Mouse (Mus musculus) urinary bladder, postnatal 14 days (tissue): ENCODE results near the gene Daam2.

ENCODE experiments used
- DNase-seq: peaks from one replicate; pipeline ENCODE4 v3.0.0; 2021; ENCODE audit warnings: low spot score

The Daam2 gene

GRCm38 (mm10) chr17:49563830-49564470, at the start of gene Daam2:
Gene Daam2 (minus strand): TSS chr17:49564343.
- peak; percentile 78 for DNase-seq

DNA sequence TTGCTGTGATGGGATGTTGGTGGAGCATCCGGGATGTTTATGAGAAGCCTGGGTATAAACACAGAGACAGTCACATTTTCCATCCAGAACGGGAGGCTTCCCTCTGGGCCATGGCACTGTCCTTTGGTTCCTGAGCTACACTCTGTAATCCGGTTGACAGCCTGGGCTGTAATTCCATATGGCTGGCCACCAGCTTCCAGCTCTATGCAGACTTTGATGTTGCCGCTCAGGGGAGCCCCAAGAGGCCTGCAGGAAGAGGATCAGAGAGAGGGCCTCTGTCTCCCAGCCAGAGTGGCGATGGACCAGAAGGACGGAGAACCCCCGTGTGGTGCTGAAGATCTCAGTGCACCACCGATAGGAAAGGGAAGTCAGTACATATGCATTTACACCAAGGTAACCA, 46.2 kb upstream of the Daam2 start:
- DNase-seq = no peak

- no peak for DNase-seq
These were observed 43.3 kb upstream of the Daam2 start for GRCm38 (mm10) chr17:49607351-49608027.

DNA sequence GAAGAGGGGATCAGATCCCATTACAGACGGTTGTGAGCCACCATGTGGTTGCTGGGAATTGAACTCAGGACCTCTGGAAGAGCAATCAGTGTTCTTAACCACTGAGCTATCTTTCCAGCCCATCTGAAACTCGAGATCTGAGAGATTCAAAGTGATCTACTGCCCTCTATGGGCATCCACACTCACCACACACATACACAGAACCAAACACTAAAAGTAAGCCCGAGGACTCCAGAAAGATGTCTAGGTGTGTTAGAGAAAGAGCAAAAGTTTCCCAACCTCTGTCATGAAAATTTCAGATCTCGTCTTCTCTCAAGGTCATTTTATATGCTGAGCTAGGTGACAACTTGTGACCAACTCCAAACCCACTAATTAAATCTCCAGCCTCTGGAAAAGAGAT, 41.3 kb upstream of the Daam2 start:
- no peak for DNase-seq

DNA sequence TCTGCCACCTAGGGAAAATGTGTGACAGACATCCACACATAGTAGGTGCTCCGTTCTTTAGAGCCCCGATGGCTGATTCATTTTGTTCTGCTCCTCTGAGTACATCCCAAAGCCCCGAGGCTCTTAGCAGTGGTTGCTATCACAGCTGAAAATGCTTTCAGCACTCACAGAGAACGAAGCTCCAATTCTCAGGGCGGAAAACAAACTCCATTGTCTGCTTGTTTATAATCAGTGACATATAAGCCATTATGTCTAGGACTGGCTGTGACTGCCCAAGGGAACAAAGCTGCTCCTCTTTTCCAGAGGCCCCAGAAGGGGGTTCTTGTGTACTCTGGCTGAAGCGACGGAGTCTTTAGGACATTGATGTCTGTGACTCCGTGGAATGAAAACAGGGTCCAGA, 25.9 kb upstream of the Daam2 start:
- DNase-seq = no peak

GRCm38 (mm10) chr17:49582471-49582870, 18.3 kb upstream of the Daam2 start:
- no peak for DNase-seq

DNA sequence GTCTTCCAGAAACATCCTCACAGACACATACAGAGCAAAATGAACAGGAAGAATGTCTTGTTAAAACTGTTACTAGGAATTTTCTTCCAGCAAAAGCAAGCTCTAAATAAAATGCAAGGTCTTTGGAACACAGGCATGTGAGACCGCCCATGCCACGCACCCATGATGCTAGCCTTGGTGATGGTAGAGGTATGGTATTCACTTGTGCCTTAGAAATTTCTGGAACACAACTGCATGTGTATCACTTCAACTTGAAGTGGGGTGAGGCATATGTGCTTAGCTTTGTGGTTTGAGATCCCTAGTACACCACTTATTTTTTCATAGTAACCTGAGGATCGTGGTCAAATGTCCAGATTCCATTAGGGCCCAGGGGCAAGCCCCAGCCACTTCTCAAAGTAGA, 13.2 kb upstream of the Daam2 start:
- no peak for DNase-seq

GRCm38 (mm10) chr17:49568717-49569116, 4.6 kb upstream of the Daam2 start:
- DNase-seq = no peak

DNA sequence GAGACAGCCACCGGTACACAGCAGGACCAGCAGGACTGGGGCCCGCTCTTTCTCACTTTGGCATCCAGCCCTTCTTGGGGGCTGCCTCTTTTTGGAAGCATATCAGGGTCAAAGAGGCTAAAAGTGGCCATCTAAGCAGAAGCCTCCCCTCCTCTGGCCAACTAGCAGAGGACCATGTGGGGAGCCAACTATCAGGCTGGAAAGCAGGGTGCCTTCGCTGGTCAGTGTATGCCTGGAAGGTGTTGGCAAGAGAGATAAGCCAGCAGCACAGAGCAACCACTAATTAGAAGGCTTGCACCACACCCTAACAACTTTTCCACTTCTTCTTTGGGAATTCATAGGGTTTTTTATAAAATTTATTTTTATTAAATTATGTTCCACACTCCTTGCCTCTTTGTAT, 346 bp upstream of the Daam2 start:
- no peak for DNase-seq

DNA sequence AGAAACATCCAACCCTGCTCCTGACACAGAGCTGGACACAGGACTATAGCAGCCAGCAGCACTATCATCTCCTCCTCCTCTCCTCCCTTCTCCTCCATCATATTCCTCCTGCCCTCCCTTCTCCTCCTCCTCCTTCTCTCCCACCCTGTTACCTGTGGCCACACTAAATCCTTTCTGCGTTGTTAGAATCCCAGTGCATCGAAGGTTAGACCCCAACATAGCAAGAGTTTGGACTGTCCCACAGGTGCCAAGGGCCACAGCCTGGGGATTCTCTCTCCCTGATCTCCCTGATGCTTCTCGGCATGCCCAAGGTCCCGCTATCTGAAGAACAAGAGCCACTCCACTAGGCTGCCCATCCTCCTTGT, 745 bp downstream of the Daam2 start:
- no peak for DNase-seq

GRCm38 (mm10) chr17:49562701-49563415, 1.3 kb downstream of the Daam2 start:
- no peak for DNase-seq

DNA sequence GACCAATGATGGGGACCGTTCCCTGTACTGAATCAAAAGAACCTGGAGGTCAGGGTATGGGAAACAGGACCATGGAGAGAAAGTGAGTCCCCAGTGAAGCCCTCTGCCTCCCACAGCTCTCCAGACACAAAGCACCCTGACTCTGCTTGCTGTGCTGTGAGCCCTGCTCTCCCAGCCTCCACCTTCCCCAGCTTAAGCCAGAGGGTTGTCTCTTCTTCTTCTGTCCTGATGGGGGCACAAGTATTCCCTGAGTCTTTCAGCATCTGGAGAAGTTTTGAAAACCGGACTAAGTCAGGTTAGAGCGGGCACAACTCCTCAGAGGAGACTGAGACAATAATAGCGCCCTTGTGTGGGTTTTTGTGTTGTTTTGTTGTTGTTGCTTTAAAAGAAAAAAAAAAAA, 2.2 kb downstream of the Daam2 start:
- DNase-seq = no peak

DNA sequence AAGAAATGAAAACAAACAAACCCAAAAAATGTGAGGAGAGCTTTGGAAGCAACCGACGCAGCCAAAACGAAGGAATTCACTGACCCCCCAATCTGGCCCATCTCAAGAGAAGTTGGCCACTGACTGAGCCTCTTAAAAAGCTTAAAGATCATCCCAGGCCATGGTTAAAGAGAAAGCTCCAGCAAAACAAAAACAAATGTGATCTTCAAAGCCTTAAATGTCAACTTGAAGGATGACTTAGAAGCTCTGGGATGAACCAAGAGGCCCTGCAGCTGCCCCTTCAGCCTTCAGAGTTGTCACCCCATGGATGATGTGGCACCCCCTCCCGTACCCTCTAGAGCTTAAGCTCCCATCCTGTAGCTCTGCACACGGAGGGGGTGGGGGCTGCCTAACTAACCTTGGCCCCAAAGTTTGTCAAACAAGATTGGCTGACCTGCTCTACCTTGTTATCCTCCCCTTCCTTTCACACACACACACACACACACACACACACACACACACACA, 4.3 kb downstream of the Daam2 start:
- no peak for DNase-seq

GRCm38 (mm10) chr17:49556169-49556568, 8.0 kb downstream of the Daam2 start:
- DNase-seq = no peak

GRCm38 (mm10) chr17:49551991-49552390, 12.2 kb downstream of the Daam2 start:
- DNase-seq = no peak

- DNase-seq = no peak
These were observed 12.7 kb downstream of the Daam2 start for GRCm38 (mm10) chr17:49551465-49551864.

DNA sequence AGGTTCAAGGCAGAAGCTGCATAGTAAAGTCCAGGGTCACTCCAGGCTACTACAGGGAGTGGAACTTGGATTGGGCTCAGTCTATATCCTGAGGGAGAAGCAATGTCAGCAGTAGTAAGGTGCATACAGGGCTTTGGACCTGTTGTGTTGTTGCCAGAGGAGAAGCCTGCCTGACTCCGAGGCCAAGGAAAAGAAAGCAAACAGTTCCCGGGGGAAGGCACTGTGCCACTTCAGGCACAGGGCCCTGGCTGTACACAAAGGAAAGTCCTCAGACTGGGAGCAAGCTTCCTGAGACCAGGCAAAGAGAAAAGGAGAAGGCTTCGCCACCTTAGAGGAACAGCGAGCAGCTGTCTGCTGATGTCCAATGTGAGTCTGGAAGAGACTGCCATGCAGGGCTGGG, 18.1 kb downstream of the Daam2 start:
- no peak for DNase-seq

GRCm38 (mm10) chr17:49545424-49545823, 18.7 kb downstream of the Daam2 start:
- no peak for DNase-seq

DNA sequence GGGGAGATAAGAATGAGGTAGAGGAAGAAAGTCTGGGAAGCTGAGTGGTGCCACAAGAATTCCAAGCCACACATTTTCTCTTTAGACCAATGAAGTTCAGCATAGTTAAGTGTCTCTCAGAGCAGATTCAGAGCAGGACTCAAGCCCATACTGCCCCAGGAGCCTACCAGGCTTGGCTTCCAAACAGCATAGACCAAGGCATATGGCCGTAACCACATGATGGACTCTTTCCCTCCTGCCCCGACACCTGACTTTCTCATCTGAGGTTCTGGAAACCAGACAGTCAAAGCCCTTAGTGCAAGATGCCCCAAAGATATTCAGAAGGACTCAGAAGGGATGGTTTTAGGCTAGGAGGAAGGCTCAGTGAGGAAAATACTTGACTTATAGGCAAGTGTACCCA, 19.6 kb downstream of the Daam2 start:
- DNase-seq = no peak

DNA sequence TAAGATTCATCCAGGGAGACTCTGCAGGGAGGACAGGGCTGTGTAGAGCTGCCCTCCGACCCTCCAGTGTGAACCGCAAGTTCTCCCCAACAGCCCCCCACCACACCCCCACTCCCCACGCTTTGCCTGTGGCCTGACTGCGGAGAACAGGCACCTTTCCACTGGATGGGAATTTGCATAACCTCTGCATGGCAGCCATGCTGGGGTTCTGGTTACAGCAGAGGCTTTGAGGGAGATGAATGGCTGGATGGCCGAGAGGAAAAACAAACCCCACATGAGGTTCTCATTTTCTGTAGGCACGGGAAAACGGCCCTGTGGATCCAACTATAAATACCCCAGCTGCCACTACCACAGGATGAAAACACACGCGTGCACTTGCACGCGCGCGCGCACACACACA, 23.4 kb downstream of the Daam2 start:
- DNase-seq = no peak

DNA sequence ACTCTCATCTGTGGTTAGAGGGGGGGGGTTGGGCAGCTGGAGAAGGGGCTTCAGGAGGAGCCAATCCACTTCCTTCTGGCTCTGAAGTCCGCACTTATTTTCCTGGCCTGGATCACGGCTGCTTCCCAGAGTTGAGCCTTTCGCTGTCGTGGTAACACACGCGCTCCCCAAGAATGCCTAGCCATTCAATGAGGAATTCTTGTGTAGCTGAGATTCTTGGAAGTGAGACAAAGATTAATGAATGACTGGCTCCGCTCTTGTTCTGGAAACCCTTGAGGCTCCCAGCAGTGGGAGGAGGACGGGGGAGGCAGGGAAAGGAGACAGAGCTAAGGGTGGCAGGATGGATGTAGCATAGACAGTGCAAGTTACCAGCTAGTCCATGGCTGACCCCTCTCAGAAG, 24.9 kb downstream of the Daam2 start:
- peak; percentile 22 for DNase-seq

DNA sequence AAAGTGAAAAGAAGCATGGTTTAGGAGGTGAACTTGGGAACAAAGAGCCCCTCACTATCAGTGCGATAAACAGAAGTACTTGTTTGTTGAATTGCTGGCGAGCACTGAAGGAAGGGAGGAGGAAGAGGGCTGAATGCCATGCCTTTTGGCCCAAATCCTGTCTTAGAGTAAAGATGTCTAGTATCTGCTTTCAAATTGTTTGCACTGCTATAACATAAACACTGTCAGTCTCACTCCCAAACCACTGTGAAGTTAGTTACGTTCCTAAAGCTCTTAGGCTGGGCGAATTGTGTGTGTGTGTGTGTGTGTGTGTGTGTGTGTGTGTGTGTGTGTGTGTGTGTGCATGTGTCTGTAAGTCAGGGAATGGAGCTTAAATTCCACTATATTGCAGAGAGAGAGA, 28.6 kb downstream of the Daam2 start:
- no peak for DNase-seq

GRCm38 (mm10) chr17:49534267-49534719, 29.9 kb downstream of the Daam2 start:
- no peak for DNase-seq
